Mouse (Mus musculus) megakaryocyte, embryonic 14.5 days (primary cell): ENCODE data around the gene Kti12.

ENCODE experiments used
- FLI1 ChIP-seq: IDR thresholded peaks from 2 replicates; pipeline ENCODE4 v1.6.1; 2012; ENCODE audit warnings: low read length, inconsistent platforms, mixed read lengths
- GATA1 ChIP-seq: IDR thresholded peaks from 3 replicates; pipeline ENCODE4 v1.6.1; 2012; ENCODE audit warnings: mixed read lengths, low read length, inconsistent platforms, borderline replicate concordance

DNA sequence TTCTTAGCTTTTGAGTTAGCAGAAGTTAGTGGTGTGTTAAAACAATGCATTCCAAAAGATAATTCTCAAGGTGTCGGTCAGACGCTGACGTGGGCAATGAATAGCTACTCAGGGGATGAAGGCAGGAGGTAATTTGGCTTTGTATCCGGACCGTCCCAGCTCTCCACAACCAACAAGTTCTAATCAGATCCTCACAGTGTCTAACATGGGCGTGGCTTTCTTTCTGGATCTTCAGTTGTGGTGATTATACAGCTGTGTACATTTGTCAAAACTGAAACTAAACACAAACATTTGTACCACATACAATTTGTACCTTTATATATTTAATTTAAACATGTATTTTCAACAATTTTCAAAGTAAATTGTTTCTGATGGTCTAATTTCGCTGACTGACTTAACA lies 19.2 kb downstream of the Kti12 start:
- no peak for TF ChIP-seq GATA1
- no peak for TF ChIP-seq FLI1
